Mouse (Mus musculus): ENCODE results near the gene Frmpd1. TPM values are rescaled to one million over a fixed set of nuclear protein-coding genes. Genes with fewer than 3 reads are reported as not detected.

Frmpd1 gene
- polyA plus RNA-seq (2015; fragmentation: Nextera tagmentation; extraction: Ambion mirVana) = 1.7 and 2.4 TPM in 2 replicates

DNA sequence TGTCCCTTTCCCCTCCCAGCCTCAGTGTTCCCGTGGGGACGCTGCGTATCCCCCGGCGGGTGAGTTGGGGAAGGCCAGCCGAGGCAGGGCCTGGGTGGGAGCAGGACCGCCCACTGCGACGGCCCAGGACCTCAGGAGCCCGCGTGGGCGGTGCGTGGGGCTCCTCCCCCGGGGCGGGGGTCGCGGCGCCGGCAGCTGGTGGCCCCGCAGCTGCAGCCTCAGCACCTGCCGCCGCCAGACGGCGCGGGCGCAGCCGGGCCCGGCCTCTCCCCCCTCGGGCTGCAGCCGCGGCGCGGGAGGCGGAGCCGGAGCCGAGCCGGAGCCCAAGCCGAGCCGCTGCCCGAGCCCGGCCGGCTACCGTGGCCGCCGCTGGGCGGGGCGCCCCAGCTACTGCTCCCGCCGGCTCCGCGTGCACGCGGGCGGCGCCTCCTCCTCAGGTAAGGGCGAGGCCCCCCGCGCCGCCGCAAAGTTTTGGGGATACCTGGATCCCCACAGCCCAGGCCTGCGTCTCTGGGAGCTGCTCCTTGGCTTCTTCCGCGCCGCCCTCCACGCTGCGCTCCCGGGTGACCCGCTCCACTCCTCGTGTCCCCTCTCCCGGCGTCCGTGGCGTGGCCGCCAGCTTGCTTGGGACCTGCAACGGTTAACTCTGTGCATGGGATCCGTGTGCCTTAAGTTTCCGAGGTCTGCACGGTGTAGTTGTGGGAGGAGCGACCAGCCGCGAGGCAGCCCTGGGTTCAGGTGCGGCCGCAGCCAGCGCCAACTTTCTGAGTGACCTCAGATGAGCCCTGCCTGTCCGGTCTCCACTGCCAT lies at the start of gene Frmpd1:
Gene Frmpd1 (plus strand): TSS at position 355 of the 810 bp plus-strand sequence.
- no peak within 1 kb of the TSS for H3K27ac ChIP-seq (ENCODE audit: low read length)
- peak within 1 kb of the TSS; percentile 77 for H3K9ac ChIP-seq (ENCODE audit: low read depth, low read length)
- ATAC-seq = peak; percentile 78
- peak within 1 kb of the TSS; percentile 99 for H3K4me2 ChIP-seq (ENCODE audit: low read length)
- under 1% methylated on average over 47 of the region's 85 CpGs for WGBS
- no peaks in the 10 kb centered on the region for H3K36me3 ChIP-seq (ENCODE audit: control insufficient read depth, insufficient read depth, low read length)
- peaks cover 4% of the 10 kb centered on the region for H3K27me3 ChIP-seq (ENCODE audit: control insufficient read depth, insufficient read depth, low read depth, low read length)
- H3K4me3 ChIP-seq (ENCODE audit: low read depth, low read length) = peak within 1 kb of the TSS; percentile 64
- H3K4me1 ChIP-seq (ENCODE audit: control insufficient read depth, insufficient read depth, low read length) = peaks cover 6% of the 10 kb centered on the region
- no peaks in the 10 kb centered on the region for H3K9me3 ChIP-seq (replicated peaks; ENCODE audit: control insufficient read depth, low read length, poor library complexity, severe bottlenecking)

DNA sequence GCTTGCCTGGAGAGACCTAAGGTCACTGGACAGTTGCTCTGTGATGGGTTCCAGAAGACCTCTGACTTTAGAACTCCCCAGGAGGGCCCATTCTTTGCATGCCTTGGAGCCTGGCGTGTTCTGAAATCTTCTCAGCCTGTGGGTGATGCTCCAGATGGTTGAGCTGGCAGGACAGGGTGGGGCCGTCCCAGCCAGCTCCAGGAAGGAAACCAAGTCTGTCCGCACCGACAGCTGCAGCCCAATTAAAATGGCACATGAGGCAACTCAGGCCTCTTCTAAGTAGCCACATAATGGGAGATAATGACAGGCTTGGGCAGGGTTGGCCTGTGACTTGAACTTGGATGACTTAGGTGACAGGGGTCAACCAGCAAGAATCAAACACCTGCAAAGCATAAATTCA lies 47.0 kb upstream of the Frmpd1 start:
- no peak overlapping the region for H3K27ac ChIP-seq (ENCODE audit: low read length)
- no peak for ATAC-seq
- no peaks in the 10 kb centered on the region for H3K36me3 ChIP-seq (ENCODE audit: control insufficient read depth, insufficient read depth, low read length)
- H3K27me3 ChIP-seq (ENCODE audit: control insufficient read depth, insufficient read depth, low read depth, low read length) = no peaks in the 10 kb centered on the region
- H3K4me3 ChIP-seq (ENCODE audit: low read depth, low read length) = no peak overlapping the region
- no peaks in the 10 kb centered on the region for H3K9me3 ChIP-seq (replicated peaks; ENCODE audit: control insufficient read depth, low read length, poor library complexity, severe bottlenecking)
- H3K4me1 ChIP-seq (ENCODE audit: control insufficient read depth, insufficient read depth, low read length) = peaks cover 6% of the 10 kb centered on the region
- no peak overlapping the region for H3K9ac ChIP-seq (ENCODE audit: low read depth, low read length)
- H3K4me2 ChIP-seq (ENCODE audit: low read length) = no peak overlapping the region
- WGBS = 57% methylated on average over 4 of the region's 4 CpGs

DNA sequence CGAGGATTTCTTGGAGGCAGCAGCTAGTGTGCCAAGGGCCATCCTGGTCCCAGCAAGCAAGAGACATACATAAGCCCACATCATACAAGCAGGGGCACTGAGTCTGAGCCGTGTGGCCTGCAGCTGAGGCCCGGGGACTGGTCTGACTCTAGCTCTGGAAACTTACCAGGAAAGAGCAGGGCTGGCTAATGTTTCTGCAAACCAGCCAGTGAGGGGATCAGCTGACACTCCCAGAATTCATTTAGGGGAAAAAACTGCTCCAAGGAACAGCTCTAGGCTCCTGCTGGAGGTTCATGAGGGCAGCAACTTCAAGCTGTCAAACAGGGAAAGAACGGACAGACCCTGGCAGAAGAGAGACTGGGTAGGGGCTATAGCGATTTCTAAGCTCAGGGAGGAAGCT lies 42.8 kb upstream of the Frmpd1 start:
- no peaks in the 10 kb centered on the region for H3K9me3 ChIP-seq (replicated peaks; ENCODE audit: control insufficient read depth, low read length, poor library complexity, severe bottlenecking)
- no peak overlapping the region for H3K4me3 ChIP-seq (ENCODE audit: low read depth, low read length)
- no peak overlapping the region for H3K27ac ChIP-seq (ENCODE audit: low read length)
- ATAC-seq = no peak
- H3K36me3 ChIP-seq (ENCODE audit: control insufficient read depth, insufficient read depth, low read length) = no peaks in the 10 kb centered on the region
- no peak overlapping the region for H3K9ac ChIP-seq (ENCODE audit: low read depth, low read length)
- 69% methylated on average over 5 of the region's 5 CpGs for WGBS
- no peak overlapping the region for H3K4me2 ChIP-seq (ENCODE audit: low read length)
- H3K4me1 ChIP-seq (ENCODE audit: control insufficient read depth, insufficient read depth, low read length) = peaks cover 13% of the 10 kb centered on the region
- no peaks in the 10 kb centered on the region for H3K27me3 ChIP-seq (ENCODE audit: control insufficient read depth, insufficient read depth, low read depth, low read length)

DNA sequence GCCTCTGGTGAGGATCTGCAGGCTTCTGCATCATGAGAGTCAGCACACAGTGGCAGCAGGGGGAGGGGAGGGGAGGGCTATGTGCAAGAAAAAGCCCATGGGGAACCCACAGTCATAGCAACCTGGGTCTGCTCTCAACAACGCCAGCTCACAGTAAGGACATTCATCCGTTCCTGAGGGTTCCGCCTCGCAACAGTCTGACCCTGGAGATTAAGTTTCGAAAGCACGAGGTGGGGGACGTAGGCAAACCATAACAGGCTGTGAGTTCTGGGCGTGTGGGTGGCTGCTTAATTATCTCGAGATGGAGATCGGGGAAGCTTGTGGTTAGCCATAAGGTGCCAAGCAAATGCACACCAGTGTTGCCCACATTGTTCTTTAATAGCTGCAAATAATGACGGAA lies 42.3 kb upstream of the Frmpd1 start:
- Histone ChIP-seq H3K36me3 (ENCODE audit: control insufficient read depth, insufficient read depth, low read length) (no peaks in the 10 kb centered on the region), H3K9ac (ENCODE audit: low read depth, low read length) (no peak overlapping the region), H3K27ac (ENCODE audit: low read length) (no peak overlapping the region), H3K9me3 (replicated peaks; ENCODE audit: control insufficient read depth, low read length, poor library complexity, severe bottlenecking) (no peaks in the 10 kb centered on the region), H3K4me2 (ENCODE audit: low read length) (peak overlapping the region; percentile 14), H3K4me1 (ENCODE audit: control insufficient read depth, insufficient read depth, low read length) (peaks cover 13% of the 10 kb centered on the region), H3K4me3 (ENCODE audit: low read depth, low read length) (no peak overlapping the region), H3K27me3 (ENCODE audit: control insufficient read depth, insufficient read depth, low read depth, low read length) (no peaks in the 10 kb centered on the region)
- peak; percentile 76 for ATAC-seq
- 15% methylated on average over 11 of the region's 11 CpGs for WGBS

DNA sequence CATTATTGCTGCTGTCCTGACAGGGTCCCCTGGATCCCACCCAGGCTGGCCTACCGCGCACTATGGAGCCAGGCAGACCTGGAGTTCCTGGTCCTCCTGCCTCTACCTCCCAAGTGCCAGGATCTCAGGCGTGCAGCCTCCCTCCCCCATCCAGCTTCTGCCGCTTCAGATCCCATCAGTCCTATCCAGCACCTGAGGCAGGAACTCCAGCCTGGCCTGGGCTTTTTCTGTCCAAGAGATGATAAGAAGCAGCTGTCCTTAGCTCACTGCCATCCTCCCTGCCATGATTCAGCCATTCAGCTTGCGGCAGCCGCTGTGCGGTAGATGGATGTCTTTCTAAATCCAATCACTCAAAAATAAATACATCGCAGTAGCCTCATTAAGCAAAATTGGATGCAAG lies 41.7 kb upstream of the Frmpd1 start:
- H3K9ac ChIP-seq (ENCODE audit: low read depth, low read length) = no peak overlapping the region
- no peak overlapping the region for H3K4me2 ChIP-seq (ENCODE audit: low read length)
- no peaks in the 10 kb centered on the region for H3K9me3 ChIP-seq (replicated peaks; ENCODE audit: control insufficient read depth, low read length, poor library complexity, severe bottlenecking)
- no peak overlapping the region; the same call in 1 of the 2 replicates for H3K27ac ChIP-seq (ENCODE audit: low read length)
- no peak for ATAC-seq
- no peaks in the 10 kb centered on the region for H3K36me3 ChIP-seq (ENCODE audit: control insufficient read depth, insufficient read depth, low read length)
- no peak overlapping the region for H3K4me3 ChIP-seq (ENCODE audit: low read depth, low read length)
- 48% methylated on average over 8 of the region's 8 CpGs for WGBS
- no peaks in the 10 kb centered on the region for H3K27me3 ChIP-seq (ENCODE audit: control insufficient read depth, insufficient read depth, low read depth, low read length)
- H3K4me1 ChIP-seq (ENCODE audit: control insufficient read depth, insufficient read depth, low read length) = peaks cover 13% of the 10 kb centered on the region

DNA sequence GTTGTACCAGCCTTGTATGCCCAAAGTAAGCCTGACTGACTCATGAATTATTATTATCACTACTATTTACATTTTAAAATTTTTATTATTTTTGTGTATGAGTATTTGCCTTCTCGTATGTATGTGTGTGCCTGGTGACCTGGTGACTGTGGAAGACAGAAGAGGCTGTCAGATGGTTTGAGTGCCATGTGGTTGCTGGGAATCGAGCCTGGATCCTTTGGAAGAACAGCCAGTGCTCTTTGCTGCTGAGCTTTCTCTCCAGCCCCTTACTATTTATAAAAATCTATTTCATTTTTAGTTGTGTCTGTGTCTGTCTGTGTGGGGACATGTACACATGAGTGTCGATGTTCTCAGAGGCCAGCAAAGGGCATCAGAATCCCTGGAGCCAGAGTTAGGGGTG lies 28.2 kb upstream of the Frmpd1 start:
- Histone ChIP-seq H3K27me3 (ENCODE audit: control insufficient read depth, insufficient read depth, low read depth, low read length) (no peaks in the 10 kb centered on the region), H3K4me2 (ENCODE audit: low read length) (no peak overlapping the region), H3K9me3 (replicated peaks; ENCODE audit: control insufficient read depth, low read length, poor library complexity, severe bottlenecking) (no peaks in the 10 kb centered on the region), H3K27ac (ENCODE audit: low read length) (no peak overlapping the region), H3K4me3 (ENCODE audit: low read depth, low read length) (no peak overlapping the region), H3K4me1 (ENCODE audit: control insufficient read depth, insufficient read depth, low read length) (no peaks in the 10 kb centered on the region), H3K36me3 (ENCODE audit: control insufficient read depth, insufficient read depth, low read length) (no peaks in the 10 kb centered on the region), H3K9ac (ENCODE audit: low read depth, low read length) (no peak overlapping the region)
- no peak for ATAC-seq
- 77% methylated on average over 3 of the region's 3 CpGs for WGBS

DNA sequence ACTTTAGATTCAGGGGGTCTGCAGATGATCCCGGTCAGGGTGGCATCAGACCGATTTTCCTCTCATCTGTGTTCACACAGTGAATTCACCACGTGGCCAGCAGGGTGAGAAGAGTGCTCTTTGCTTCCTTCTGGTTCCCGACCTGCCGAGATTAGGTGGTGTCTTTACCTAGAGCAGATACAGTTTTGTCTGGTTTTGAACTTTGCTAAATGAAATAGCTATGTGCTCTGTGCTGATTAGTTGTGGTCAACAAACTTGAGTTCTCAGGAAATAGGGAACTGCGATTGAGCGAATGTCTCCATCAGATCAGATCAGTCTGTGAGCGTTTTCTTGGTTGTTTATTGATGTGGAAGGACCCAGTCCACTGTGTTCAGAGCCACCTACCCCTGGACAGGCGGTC lies 26.1 kb upstream of the Frmpd1 start:
- no peaks in the 10 kb centered on the region for H3K36me3 ChIP-seq (ENCODE audit: control insufficient read depth, insufficient read depth, low read length)
- no peaks in the 10 kb centered on the region for H3K9me3 ChIP-seq (replicated peaks; ENCODE audit: control insufficient read depth, low read length, poor library complexity, severe bottlenecking)
- H3K4me1 ChIP-seq (ENCODE audit: control insufficient read depth, insufficient read depth, low read length) = no peaks in the 10 kb centered on the region
- WGBS = 79% methylated on average over 9 of the region's 9 CpGs
- no peak overlapping the region for H3K4me3 ChIP-seq (ENCODE audit: low read depth, low read length)
- no peaks in the 10 kb centered on the region for H3K27me3 ChIP-seq (ENCODE audit: control insufficient read depth, insufficient read depth, low read depth, low read length)
- H3K27ac ChIP-seq (ENCODE audit: low read length) = no peak overlapping the region
- no peak for ATAC-seq
- H3K9ac ChIP-seq (ENCODE audit: low read depth, low read length) = no peak overlapping the region
- H3K4me2 ChIP-seq (ENCODE audit: low read length) = no peak overlapping the region

DNA sequence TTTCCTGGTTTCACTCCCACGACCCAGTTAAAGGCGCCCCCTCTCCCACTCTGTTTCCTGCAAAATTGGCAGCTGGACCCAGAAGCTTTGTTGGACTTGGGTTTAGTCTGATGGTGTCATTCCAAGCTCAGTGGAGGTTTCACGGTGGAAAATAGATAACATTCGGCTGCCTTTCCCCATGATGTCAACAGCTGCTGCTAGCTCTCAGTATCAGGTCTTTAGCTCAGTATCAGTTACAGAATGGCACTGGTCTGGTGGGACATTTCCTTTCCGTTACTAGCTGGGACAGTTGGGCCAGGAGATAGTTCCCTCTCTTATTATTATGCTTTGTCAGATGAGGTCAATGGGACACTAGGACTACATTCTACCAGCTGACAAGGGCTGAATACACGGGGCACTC lies 23.9 kb upstream of the Frmpd1 start:
- Histone ChIP-seq H3K4me3 (ENCODE audit: low read depth, low read length) (no peak overlapping the region), H3K4me2 (ENCODE audit: low read length) (no peak overlapping the region), H3K9me3 (replicated peaks; ENCODE audit: control insufficient read depth, low read length, poor library complexity, severe bottlenecking) (no peaks in the 10 kb centered on the region), H3K4me1 (ENCODE audit: control insufficient read depth, insufficient read depth, low read length) (no peaks in the 10 kb centered on the region), H3K9ac (ENCODE audit: low read depth, low read length) (no peak overlapping the region), H3K27ac (ENCODE audit: low read length) (no peak overlapping the region), H3K27me3 (ENCODE audit: control insufficient read depth, insufficient read depth, low read depth, low read length) (no peaks in the 10 kb centered on the region), H3K36me3 (ENCODE audit: control insufficient read depth, insufficient read depth, low read length) (no peaks in the 10 kb centered on the region)
- ATAC-seq = no peak
- WGBS = 78% methylated on average over 6 of the region's 6 CpGs

DNA sequence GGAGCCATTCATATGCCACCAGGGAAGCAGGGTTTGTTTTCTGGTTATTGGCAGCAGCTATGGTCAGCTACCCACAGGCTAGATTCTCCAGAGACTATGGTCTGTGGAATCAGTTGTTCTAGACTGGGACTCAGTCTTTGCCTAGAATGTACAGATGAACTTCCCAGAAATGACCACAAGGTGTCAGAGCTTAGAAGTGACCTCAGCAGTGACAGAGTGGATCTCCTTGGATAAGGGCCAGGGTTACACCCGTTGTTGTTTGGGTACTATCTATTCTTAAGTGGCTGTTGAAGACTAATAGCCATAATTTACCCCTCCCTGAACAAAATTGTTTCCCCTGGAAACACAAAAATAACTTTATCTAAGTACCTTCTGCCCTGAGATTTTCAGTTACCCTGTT lies 21.0 kb upstream of the Frmpd1 start:
- no peak for ATAC-seq
- WGBS = 16% methylated on average over 1 of the region's 1 CpGs
- Histone ChIP-seq H3K9ac (ENCODE audit: low read depth, low read length) (no peak overlapping the region), H3K4me1 (ENCODE audit: control insufficient read depth, insufficient read depth, low read length) (no peaks in the 10 kb centered on the region), H3K9me3 (replicated peaks; ENCODE audit: control insufficient read depth, low read length, poor library complexity, severe bottlenecking) (no peaks in the 10 kb centered on the region), H3K4me3 (ENCODE audit: low read depth, low read length) (no peak overlapping the region), H3K4me2 (ENCODE audit: low read length) (no peak overlapping the region), H3K36me3 (ENCODE audit: control insufficient read depth, insufficient read depth, low read length) (no peaks in the 10 kb centered on the region), H3K27ac (ENCODE audit: low read length) (no peak overlapping the region), H3K27me3 (ENCODE audit: control insufficient read depth, insufficient read depth, low read depth, low read length) (no peaks in the 10 kb centered on the region)
